Mouse (Mus musculus) heart, postnatal 0 days (tissue): ENCODE results near the gene Med20.

ENCODE experiments used
- CTCF ChIP-seq: IDR thresholded peaks from 2 replicates; pipeline ENCODE4 v1.5.1; 2016; ENCODE audit warnings: antibody characterized with exemption, control low read depth, low read depth
- EP300 ChIP-seq: IDR thresholded peaks from 2 replicates; pipeline ENCODE4 v1.6.1; 2016; ENCODE audit warnings: antibody characterized with exemption, low read depth

GRCm38 (mm10) chr17:47596839-47597164, 14.6 kb upstream of the Med20 start:
- TF ChIP-seq EP300 (no peak), CTCF (no peak)
